Mouse (Mus musculus) CD4-positive, CD25-positive, alpha-beta regulatory T cell, adult 4 months (primary cell): Measurements from ENCODE around the gene Zyg11a. TPM values are rescaled to one million over a fixed set of nuclear protein-coding genes. Genes with fewer than 3 reads are reported as not detected.
"Not testable (repeated sequence)": the region's sequence is repeated elsewhere in the genome, so short reads cannot be mapped to it uniquely, and the experiment has no call there.

Experiments
- ATAC-seq: one replicate; pipeline ENCODE4 v1.8.0; 2017
- polyA plus RNA-seq, 2 experiments: library from polyadenylated mRNA; unstranded; fragments of 100-300 nt; shearing (Covaris generic); gene quantifications; one replicate each; pipeline ENCODE4 v1.2.1; 2017

The Zyg11a gene
- polyA plus RNA-seq, 2 experiments from 2014 or later = not detected

- no peak for ATAC-seq
Measured at GRCm38 (mm10) chr4:108143778-108144177, 74.1 kb downstream of the Zyg11a start.

GRCm38 (mm10) chr4:108143178-108143577, 74.7 kb downstream of the Zyg11a start:
- not testable (repeated sequence) for ATAC-seq

GRCm38 (mm10) chr4:108136938-108137337, 80.9 kb downstream of the Zyg11a start:
- ATAC-seq = no peak

Other genes with a start within 250 kb of the Zyg11a start
- not detected for gene Slc1a7, start 249.7 kb downstream of the Zyg11a start, polyA plus RNA-seq
- not detected for gene Podn, start 121.6 kb downstream of the Zyg11a start, polyA plus RNA-seq
- 100 to 1,000 TPM; 274 to 352 TPM for gene Scp2, start 73.0 kb downstream of the Zyg11a start, polyA plus RNA-seq
- 1 to 10 TPM; 1.5 to 2.6 TPM for gene Echdc2, start 52.6 kb downstream of the Zyg11a start, polyA plus RNA-seq
- 10 to 100 TPM; 12.4 to 12.9 TPM for gene Zyg11b, start 83.0 kb upstream of the Zyg11a start, polyA plus RNA-seq
- gene Coa7, start 110.1 kb upstream of the Zyg11a start, polyA plus RNA-seq = 10 to 100 TPM; 17.4 to 26.6 TPM
- not detected for gene Shisal2a, start 165.3 kb upstream of the Zyg11a start, polyA plus RNA-seq
- gene Gpx7, start 188.9 kb upstream of the Zyg11a start, polyA plus RNA-seq = 1 to 10 TPM; 4.4 to 5.1 TPM
- 10 to 100 TPM; 81.5 to 96.5 TPM for gene Tut4, start 241.4 kb upstream of the Zyg11a start, polyA plus RNA-seq